Mouse (Mus musculus) cortical plate, adult 2 months (tissue): ENCODE measurements around the gene Kcnma1. TPM values are rescaled to one million over a fixed set of nuclear protein-coding genes. Genes with fewer than 3 reads are reported as not detected.
A peak's percentile ranks its signal among the peaks of the same experiment; 100 is the strongest.

Source experiments
- H3K27ac ChIP-seq: fragments of 200-500 bp; 2 replicates; pipeline ENCODE4 v1.5.1; 2012; ENCODE audit warnings: low read length, control low read depth, inconsistent platforms; ENCODE audit not compliant: insufficient read depth
- H3K4me1 ChIP-seq: fragments of 200-500 bp; 2 replicates; pipeline ENCODE4 v1.6.1; 2011; ENCODE audit warnings: low read length; ENCODE audit not compliant: control insufficient read depth, insufficient read depth
- H3K4me3 ChIP-seq: fragments of 200-500 bp; 2 replicates; pipeline ENCODE4 v1.5.1; 2011; ENCODE audit warnings: mild to moderate bottlenecking, low read length, control low read depth; ENCODE audit not compliant: insufficient read depth
- CTCF ChIP-seq: fragments of 200-500 bp; IDR thresholded peaks from 2 replicates; pipeline ENCODE4 v1.5.1; 2011; ENCODE audit warnings: mild to moderate bottlenecking, control low read depth, low read length; ENCODE audit not compliant: insufficient read depth; ENCODE audit errors: extremely low read depth
- POLR2A ChIP-seq: fragments of 200-500 bp; IDR thresholded peaks from 2 replicates; pipeline ENCODE4 v1.6.1; 2011; ENCODE audit warnings: mild to moderate bottlenecking, low read length, control low read depth; ENCODE audit not compliant: insufficient read depth; ENCODE audit errors: extremely low read depth
- polyA plus RNA-seq: library from polyadenylated mRNA; depleted of rRNA; stranded (reverse); fragments of >200 nt; gene quantifications from 2 replicates; pipeline ENCODE4 v1.2.3, GENCODE M21; 2012

Kcnma1 gene
- polyA plus RNA-seq, 1 experiment = 57.9 TPM

DNA sequence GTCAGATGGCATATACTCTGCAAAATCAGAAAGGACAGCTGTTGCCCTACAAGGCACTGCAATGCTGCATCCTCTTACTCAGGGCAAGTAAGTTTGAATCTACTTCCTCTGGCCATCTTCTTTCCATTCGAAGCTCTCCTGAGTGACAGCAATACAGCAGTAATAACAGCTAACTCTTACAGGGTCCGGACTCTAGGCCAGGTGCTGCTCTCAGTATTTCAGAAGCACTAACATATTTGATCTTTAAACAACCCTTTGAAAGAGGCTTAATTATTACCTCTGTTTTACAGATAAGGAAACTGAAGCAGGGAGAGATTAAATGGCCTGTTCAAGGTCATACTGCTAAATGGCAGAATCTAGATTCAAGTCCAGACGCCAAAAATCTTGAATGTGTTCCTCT is 576.8 kb downstream of the Kcnma1 start:
- Histone ChIP-seq H3K4me3 (no peak overlapping the region), H3K4me1 (no peaks in the 10 kb centered on the region; the same call in 1 of the 2 replicates), H3K27ac (no peak overlapping the region)
- TF ChIP-seq CTCF (no peak), POLR2A (no peak)

DNA sequence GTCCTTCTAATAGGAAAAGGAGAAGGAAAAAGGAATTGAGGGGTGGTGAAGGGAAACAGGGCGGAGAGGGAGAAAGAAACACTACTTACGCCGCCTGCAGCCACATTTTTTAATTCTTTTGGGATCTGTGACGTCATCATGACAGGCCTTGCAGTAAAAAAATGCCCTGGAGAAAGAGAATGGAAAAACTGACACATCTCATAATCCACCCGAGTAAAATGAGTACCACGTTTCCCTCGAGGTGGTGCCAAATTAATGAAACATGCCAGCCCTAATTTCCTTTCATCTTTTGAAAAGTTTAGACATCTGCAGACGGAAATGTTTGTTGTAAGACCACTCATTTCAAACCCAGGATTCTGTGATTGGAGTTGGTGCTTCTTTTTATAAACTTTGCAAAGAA is 578.4 kb downstream of the Kcnma1 start:
- Histone ChIP-seq H3K27ac (no peak overlapping the region), H3K4me1 (no peaks in the 10 kb centered on the region; the same call in 1 of the 2 replicates), H3K4me3 (no peak overlapping the region)
- TF ChIP-seq POLR2A = no peak
- no peak for TF ChIP-seq CTCF

DNA sequence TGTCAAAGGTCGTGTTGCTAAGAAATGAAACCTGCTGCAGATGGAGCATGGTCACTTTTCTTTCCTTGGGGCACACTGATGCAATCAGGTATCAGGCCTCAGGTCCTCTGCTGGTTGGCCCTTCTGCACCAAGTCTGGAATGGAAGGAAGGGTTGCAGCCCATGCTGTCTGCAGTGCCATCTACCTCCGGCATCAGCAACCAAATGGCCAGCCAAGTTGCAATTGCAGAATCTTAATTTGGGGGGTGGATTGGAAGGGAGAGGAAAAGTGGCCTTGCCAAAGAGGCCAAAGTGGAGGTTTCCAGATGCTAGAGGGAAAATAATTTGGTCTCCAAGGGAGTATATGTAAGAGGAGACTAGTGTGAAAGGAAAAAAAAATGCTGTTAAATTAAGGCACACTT is 584.3 kb downstream of the Kcnma1 start:
- no peak overlapping the region for H3K27ac ChIP-seq
- TF ChIP-seq CTCF = no peak
- no peak for TF ChIP-seq POLR2A

DNA sequence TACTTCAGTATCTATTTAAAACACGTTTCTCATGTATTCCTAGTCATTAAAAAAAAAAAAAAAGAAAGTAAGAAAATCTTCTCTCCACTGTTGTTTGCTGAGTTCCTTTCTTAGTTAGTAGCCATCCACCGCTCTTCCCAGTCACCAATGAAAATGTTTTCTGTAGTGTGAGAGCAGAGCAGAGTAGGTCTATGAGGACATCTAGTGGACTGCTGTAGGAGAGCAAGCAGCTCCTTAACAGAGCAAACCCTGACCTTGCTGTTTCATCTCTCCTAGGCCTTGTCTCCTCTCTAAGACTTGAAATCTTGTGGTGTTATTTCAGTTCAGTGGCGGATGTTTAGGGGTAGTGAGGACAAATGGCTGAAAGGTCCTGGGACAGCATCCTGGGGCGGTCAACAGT is 585.2 kb downstream of the Kcnma1 start:
- Histone ChIP-seq H3K4me1 (peaks cover 8% of the 10 kb centered on the region), H3K27ac (no peak overlapping the region), H3K4me3 (no peak overlapping the region)
- TF ChIP-seq CTCF (peak; percentile 82), POLR2A (no peak)

More for the DNA sequence above, 584.3 kb downstream of the Kcnma1 start:
- Histone ChIP-seq H3K4me1 (peaks cover 8% of the 10 kb centered on the region), H3K4me3 (no peak overlapping the region)

DNA sequence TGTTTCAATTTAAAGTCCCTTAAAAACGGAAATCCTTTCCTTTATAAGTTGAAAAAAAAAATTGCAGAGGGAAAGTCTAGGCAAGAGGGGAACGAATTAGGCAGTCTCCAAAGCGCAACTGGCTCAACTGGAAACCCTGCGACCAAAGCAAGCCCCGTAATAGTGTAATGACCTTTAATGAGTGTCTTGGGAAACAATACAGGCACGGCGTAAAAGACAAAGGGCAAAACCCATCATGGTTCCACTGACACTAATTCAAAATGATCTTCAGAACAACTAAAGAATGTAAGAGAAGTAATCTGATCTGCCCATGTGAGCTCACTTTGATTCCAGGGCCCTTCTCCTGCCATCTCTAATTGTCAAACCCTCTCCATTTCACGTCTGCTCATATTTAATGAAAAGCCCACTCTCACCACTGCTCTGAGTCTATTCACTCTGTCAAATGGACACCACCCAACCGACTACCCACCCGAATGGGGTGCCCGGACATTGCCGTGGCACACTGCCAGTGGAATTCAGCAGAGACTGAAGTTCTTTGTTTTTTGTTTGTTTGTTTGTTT is 591.7 kb downstream of the Kcnma1 start:
- no peak for TF ChIP-seq POLR2A
- no peak for TF ChIP-seq CTCF
- Histone ChIP-seq H3K4me3 (no peak overlapping the region), H3K27ac (no peak overlapping the region), H3K4me1 (peaks cover 6% of the 10 kb centered on the region)

DNA sequence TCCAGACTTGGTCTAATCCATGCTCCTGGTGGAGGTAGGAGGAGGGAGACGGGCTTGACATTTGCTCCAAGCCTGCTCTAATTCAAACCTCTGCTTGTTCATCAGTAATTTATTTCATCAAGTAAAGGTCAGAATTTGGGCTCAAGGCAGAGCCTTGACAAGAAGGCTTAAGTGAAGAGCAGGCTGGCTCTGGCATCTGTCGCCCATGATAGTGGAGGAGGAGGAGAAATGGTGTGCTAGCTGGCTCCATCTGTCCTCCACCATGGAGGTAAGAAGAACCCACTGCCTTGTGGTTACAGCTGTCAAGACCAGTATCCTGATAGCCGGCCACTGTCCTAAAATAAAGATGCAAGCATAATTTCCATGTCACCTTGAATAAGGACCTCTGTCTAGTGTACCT is 595.3 kb downstream of the Kcnma1 start:
- Histone ChIP-seq H3K4me3 (no peak overlapping the region), H3K27ac (no peak overlapping the region), H3K4me1 (no peaks in the 10 kb centered on the region)
- TF ChIP-seq CTCF (no peak), POLR2A (no peak)

DNA sequence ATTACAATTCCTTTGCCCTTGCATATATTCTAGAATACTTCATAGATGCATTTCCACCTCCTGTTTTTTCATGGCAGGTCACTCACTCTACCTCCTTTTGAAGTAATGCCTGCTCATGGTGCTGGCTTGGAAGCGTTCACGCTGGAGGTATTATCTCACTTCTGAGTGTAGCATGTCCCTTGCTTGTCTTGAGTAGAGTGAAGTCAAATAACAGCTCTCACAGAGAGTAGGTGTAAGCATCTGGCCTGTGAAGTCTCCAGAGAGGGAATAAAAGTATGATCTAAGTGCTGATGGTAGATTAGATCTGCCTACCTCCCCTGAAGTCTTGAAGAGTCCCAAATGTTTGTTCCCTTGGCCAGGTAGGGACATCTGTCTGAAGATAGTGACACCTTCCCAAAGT is 607.2 kb downstream of the Kcnma1 start:
- Histone ChIP-seq H3K27ac (no peak overlapping the region), H3K4me1 (no peaks in the 10 kb centered on the region; the same call in 1 of the 2 replicates), H3K4me3 (no peak overlapping the region)
- TF ChIP-seq POLR2A (no peak), CTCF (no peak)

DNA sequence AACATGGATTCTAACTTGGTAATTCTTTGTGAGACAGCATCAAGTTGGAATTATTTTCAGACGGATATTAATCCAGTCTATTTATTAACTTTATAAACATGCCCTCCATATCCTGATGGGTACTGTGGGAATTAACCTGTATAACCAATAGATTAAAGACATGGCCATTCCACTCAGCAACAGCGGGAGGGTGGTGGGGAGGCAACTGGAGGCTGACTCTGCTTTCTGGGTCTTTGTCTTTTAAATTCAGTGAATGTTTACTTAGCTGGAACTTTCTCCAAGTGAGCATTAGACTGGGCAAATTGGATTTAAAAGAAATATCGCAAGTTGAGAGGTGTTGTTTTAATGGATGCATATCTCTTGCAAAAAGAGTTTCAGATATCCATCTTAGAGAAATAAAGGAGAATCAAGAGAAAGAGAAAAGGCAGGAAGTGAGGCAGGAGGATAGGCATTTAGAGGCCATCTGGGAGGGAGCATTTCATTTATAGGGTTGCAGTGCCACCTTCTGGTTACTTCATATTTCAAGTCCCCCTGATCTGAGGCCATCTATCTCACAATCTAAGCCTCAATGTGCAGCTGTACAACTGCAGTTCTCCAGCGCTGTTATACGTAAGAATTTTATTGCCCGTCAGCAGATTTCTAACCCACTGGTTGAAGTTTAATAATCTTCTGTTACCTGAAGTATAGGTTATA is 613.4 kb downstream of the Kcnma1 start:
- no peaks in the 10 kb centered on the region; the same call in 1 of the 2 replicates for H3K4me1 ChIP-seq
- no peak overlapping the region for H3K27ac ChIP-seq
- TF ChIP-seq CTCF (peak; percentile 61), POLR2A (no peak)
- H3K4me3 ChIP-seq = no peak overlapping the region

DNA sequence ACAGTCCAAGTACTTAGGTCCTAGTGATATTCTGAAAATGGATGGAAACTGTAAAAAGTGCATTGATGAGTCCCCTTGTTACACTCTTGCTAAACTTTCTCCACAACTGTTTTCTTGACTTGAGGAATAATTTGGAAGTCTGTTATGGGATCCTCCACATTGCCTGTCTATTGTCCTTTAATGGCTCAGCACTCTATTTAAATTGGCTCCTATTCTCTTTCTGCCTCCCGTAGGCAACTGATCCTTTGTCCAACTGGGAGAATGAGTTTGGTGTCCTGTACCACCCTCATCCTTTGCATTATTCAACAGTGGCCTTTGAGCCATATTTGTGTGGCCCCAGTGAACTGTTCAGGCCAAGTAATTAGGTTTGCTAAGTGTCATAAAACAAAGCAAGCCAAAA is 616.6 kb downstream of the Kcnma1 start:
- no peak overlapping the region for H3K27ac ChIP-seq
- no peaks in the 10 kb centered on the region; the same call in 1 of the 2 replicates for H3K4me1 ChIP-seq
- TF ChIP-seq POLR2A (no peak), CTCF (no peak)
- H3K4me3 ChIP-seq = no peak overlapping the region

DNA sequence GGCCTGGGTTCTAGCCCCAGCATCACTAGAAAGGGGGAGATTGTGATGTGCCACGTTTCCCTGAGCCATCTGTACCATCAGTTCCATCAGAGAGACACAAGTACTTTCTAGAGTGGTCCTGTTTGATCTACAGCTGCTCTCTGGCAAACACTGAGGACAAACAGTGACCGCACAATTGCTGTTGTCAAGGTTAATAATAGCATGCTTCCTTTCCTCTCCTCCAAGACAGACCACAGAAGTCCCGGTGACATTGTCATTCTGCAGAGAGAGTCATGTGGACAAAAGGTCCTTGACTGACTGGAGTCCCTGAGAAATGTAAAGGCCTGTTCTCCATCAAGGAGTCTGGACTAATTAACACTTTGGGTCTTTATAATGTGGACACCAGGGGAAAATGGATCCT is 622.7 kb downstream of the Kcnma1 start:
- no peak for TF ChIP-seq POLR2A
- no peak for TF ChIP-seq CTCF

More for the DNA sequence above, 622.7 kb downstream of the Kcnma1 start:
- no peak overlapping the region for H3K27ac ChIP-seq
- H3K4me3 ChIP-seq = no peak overlapping the region
- H3K4me1 ChIP-seq = no peaks in the 10 kb centered on the region
